Mouse (Mus musculus): ENCODE data around the gene Pus10.

Gene Pus10

DNA sequence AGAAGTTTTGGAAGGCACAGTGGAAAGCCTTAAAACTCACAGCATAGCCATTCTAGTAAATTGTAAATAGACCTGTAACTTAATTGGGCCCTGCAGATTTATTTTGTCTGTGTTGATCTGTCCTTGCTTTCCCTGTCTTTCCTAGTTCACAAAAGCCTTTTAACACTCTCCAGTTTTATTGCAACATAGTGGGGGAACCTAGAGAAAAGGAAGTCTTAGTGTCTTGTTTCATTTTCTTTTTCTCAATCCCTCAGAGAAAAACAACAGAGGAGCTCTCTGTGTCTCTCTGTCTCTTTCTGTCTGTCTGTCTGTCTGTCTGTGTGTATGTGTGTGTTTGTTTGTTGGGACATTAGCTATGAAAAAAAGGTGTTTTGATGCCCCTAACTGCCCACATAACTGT, 30.4 kb downstream of the Pus10 start:
- DNase-seq (ENCODE audit: low spot score) = no peak

DNA sequence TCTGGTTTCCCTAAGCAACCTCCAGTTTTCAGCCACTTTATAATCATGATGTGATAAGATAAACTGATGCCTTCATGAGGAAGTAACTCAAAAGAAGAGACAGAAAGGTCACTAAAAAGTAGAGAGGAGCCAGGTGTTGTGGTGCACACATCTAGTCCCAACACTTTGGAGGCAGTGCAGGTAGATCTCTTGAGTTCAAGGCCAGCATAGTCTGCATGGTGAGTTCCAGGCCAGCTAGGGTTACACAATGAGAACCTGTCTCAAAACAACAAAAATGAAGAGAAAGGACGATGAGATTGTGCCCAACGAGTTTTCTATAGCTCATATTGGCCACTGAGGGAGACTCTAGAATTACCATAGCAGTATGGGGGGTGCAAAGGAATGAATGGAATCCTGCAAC, 33.1 kb downstream of the Pus10 start:
- DNase-seq (ENCODE audit: low spot score) = no peak

DNA sequence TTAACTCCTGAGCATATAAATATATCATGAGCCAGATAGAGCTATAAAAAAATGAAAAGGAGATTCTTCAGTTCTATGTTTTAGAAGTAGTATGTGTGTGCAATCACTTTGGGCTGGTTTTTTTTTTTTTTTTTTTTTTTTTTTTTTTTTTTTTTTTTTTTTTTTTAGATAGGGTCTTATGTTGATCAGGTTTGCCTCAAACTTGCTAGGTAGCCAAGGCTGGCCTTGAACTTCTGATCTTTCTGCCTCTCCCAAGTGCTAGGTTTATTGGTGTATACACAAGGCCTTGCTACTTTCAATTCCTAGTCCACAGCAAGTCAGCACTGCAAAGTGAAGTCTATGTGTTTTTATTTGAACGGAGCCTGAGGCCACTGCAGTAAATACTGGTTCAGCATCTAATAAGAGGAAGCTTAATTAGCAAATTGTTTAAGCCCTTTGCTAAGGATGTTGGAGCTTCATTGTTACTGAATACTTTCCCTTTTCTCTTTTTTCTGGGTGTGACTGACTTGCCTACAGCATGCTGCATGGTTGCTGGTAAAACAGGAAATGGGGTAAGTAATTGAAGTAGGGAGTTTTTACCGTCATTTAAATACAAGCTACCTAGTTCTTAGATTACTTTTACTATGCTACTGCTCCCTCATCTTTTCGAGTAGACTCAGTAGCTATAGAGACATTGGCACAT, 34.1 kb downstream of the Pus10 start:
- no peak for DNase-seq (ENCODE audit: low spot score)

DNA sequence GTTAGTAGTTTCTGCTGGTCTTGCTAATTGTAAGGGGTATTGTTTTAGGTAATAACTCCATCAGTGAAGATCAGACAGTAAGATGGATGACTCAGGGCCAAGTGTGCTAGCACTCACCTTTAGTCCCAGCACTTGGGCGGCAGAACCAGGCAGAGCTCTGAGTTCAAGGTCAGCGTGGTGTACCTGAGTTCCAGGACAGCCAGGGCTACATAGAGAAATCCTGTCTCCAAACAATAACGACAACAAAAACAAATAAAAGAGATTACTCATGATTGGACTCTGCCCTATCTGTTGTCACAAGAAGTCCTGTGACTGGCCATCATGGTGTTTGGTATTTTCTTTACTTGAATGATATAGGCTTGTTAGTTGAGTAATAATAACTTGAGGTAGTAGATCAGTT, 36.4 kb downstream of the Pus10 start:
- DNase-seq (ENCODE audit: low spot score) = no peak

DNA sequence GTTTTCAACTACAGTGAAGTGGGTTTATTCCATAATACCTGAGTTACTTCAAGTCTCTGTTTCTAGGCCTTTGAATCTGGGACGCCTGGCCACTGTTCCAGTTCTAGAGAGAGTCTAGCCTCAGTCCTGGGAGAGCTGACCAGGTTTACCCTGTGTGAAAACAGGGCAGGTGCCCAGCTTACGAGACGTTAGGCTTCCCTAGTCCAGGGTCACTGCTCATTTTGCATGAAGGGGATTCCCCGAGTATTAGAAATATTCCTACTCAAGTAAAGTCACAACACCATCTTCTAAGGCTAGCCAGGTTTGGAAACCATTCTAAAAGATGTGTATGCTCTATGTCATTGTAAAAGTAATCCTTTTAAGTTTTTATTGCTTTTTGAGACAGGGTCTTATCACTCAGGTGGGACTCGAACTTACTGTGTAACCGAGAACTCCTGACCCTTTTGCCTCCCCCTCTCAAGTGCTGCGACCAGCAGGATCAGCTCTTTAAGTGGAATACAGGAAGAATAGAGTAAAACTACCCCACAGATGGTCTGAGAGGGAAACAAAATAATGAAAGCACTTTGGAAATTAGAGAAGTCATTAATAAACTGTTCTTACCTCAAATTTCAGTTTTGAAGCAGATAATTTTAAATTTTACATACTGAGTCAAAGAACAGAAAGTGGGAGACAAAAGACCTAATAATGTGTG, 39.3 kb downstream of the Pus10 start:
- DNase-seq (ENCODE audit: low spot score) = no peak

DNA sequence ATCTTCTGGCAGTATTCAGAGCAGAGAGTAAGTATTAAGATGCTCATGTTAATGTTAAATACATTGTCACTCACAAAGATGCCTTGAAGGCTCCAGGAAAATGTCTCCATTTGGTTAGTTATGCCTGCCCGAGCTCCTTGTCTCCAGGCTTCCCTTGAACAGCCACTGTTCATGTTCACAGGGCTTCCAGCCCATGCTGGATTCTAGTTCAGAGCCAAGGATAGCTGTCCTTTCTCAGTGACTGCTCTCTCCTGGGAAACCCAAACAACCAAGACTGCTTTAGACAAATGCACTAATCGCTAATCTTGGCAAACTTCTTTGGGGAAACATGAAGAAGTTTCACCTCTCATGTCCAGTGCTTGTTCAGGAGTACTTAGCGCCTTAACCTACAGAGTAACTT, 46.8 kb downstream of the Pus10 start:
- no peak for DNase-seq (ENCODE audit: low spot score)

DNA sequence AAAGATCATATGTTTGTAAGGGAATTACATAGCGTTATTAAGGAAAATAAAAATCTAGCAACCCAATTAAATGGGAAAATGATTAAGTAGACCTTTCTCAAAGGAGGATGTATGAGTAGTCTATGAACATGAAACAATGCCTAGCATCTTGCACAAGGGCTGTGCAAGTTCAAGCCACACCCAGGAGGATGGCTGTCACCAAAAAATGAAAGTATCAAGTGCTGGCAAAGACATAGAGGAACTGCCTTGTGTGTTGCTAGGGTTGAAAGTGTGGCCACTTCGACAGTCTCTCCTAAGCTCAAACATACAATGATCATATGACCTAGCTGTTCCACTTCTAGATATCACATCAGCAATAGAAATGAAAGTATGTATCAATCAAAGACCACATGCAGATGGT, 53.4 kb downstream of the Pus10 start:
- no peak for DNase-seq (ENCODE audit: low spot score)

DNA sequence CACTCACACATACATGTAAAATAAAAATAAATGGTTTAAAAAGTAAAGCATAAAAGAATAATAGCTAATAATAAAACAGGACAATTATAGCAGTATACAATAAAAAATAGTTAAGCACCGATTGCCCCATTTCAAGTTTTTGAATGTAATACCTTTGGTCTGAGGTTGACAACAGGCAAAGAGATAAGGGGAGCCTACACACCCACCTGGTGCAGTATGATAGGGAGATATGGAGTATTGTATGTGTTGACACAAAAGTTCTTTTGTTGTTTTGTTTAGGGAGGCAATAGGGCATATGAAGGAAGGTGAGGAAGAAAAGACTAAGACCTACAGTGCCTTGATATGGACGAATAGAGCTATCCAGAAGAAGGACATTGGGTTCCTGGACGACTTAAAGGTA, 54.4 kb downstream of the Pus10 start:
- no peak for DNase-seq (ENCODE audit: low spot score)

DNA sequence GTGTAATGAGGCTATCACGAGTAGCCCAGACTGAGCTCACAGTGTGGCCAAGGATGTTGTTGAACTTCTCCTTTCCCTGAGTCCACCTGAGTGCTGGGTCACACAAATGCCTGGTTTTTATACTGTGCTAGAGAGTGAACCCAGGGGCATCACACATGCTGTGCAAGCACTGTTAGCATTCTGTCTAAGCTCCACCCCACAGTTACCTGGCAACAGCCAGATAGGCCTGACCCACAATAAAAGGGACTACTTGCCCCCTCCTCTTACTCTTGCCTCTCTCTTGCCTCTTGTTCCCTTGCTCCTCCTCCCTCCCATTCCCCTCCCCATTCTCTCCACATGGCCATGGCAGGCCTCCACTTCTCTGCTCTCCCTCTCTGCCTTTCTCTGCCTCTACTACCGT, 56.9 kb downstream of the Pus10 start:
- DNase-seq (ENCODE audit: low spot score) = peak; percentile 19

DNA sequence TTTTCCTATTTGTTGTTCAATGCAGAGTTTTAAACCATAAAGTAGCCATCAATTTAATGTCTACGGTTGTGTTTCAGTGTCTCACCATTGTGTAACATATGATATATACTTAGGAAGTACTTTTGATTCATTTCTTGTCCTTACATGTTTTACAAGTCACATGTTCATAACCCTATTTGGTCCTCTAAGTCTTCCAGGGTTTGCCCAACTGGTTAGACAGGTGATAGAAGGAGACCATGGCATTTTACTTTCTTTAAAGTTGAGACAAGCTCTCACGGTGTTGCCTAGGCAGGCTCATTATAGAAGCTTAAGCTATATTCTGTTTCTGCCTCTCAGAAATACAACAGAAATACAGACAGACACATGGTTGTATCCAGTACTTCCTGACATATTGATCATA, 60.4 kb downstream of the Pus10 start:
- DNase-seq (ENCODE audit: low spot score) = no peak

DNA sequence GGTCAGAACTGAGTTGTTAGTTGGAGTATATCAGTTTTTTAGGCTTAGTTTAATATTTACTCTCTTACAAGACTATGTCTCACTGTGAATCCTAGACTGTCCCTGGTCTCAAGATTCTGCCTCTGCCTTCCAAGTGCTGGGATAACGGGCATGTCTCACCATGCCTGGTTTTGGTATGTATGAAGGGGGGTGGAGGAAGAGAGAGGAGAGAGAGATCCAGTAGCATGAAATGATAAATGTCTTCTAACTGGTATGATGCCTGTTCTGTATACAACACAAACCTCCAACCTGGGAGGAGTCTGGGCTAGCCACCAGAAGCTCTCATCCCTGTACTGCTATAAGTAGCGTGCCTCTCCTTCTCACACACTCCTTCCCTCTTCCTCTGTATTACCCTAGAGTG, 61.0 kb downstream of the Pus10 start:
- no peak for DNase-seq (ENCODE audit: low spot score)

DNA sequence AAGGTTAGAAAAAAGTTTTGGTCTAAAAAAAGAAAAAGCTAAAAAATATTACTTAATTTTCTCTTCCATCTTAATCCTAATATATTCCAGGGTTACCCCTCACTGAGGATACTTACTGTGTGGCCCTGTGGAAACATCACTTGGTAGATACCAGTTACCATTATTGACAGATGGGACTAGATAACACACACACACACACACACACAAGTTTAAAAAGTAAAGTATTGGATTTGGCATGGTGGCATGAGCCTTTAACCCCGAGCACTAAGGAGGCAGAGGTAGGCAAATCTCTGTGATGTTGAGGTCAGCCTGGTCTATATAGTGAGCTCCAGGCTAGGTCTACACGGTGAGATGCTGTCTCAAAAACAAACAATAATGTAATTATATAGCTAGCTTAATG, 62.7 kb downstream of the Pus10 start:
- no peak for DNase-seq (ENCODE audit: low spot score)

DNA sequence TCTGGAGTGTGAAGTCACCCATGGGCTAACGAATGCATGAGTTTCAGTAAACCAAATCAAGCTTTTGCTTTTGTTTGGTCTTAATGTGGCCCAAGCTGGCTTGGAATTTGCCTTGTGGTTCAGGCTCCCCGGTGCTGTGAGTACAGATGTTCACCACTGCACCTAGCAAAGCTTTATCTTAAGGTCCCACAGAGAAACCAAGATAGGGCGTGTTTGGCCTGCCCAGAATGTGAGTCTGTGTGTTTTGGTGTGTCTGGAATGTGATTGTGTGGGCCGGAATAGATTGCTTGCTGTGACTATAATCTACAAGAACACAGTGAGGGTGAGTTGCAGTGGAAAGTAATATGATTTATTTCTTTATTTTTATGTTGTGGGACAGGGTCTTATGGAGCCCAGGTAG, 64.6 kb downstream of the Pus10 start:
- no peak for DNase-seq (ENCODE audit: low spot score)

DNA sequence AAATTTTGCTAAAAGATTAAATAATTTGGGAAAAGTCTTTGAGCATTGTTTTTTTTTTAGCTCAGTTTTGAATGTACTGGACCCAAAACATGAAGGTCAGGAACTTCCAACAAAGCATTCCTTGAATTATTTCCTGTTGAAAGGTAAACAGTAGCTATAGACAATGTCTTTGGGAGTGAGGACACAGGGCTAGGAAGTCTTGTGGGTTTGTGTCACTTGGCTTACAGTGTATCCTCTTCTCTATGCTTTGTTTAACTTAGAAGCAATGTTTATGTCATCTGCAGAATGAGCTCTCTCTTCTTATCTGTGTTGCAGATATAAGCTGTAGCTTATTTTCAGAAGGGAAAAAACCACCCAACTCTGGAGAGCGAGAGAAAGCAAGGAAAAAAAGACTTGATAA, 67.4 kb downstream of the Pus10 start:
- DNase-seq (ENCODE audit: low spot score) = no peak

DNA sequence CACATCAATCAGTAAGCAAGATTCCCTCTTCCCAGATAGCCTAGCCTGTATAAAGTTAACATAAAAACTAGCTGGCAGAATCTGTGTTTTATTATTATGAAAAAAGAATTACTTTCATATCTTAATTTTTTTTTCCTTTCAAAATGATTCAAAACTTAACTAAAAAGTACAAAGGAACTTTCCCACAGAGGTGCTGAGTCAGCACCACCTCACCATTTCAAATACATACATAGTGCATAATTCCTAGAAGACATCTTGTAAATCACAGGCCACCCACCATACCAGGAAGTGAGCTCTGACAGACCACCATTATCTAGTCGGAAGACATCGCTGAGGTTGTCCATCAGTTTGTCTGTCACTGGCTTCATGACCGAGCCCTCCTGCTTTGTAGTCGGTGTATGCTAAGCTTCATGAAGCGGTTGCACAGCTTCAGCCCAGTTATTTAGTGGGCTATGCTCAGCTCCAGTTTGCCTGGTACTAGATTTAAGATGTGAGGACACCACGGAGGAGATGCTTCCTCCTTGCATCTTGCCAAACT, 69.3 kb downstream of the Pus10 start:
- DNase-seq (ENCODE audit: low spot score) = no peak

DNA sequence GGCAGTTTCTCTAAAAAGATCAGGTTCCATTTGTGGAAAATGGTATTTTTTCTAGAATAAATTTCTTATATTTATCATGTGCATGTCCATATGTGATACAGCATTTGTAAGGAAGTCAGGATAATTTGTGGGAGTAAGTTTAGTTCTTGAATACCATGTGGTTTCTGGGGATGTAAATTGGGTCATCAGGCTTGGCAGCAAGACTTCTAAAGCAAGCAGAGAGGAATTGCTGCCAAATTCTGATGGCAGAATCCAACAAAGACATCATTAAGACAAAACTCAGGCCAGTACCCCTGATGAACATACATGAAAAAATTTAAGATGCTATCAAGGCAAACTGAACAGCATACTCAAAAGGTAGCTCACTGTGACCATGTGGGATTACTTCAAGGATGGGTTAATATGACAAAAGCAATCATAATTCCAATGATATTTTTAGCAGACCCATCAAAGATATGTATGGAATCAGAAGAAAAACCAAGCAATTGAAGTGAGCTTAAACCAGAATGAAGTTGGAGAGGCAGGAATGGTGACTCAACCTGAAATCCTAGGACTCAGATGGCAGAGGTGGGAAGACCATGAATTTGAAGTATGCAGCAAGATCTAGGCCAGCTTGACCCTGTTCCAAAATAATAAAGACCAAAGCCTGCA, 70.5 kb downstream of the Pus10 start:
- DNase-seq (ENCODE audit: low spot score) = no peak

DNA sequence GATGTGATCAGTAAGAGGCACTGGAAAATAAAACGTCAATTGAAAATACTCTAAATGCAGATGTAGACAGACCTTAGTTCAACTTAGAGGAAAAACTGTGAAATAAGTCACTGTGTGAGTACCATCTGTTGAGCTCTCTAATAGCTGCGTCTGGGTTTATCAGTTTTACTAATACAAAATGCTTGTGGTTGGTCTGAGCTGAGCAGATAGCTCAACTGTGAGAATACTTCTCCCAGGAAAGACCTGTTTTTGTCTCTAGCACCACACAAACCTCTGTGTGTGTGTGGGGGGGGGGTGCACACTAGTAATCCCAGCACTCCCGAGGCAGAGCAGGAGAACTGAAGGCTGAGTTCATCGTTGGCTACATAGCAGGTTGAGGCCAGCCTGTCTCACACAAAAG, 75.4 kb downstream of the Pus10 start:
- DNase-seq (ENCODE audit: low spot score) = no peak

DNA sequence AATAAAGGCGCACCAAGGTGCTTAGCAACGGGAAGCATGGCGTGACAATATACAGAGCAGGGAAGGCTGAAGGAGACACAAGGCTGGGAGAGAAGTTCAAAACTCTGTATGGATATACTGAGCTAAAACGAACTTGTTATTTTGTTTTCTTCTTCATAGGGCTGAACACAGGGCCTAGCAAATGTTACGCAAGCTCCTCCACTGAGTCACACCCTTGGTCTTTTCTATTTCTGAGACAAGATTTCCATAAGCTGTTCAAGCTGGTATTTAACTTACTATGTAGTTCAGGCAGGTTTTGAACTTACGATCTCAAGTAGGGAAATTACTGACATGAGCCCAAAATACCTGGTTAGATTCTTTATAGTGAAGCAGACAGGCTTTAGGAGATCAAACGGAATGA, 75.9 kb downstream of the Pus10 start:
- DNase-seq (ENCODE audit: low spot score) = no peak

DNA sequence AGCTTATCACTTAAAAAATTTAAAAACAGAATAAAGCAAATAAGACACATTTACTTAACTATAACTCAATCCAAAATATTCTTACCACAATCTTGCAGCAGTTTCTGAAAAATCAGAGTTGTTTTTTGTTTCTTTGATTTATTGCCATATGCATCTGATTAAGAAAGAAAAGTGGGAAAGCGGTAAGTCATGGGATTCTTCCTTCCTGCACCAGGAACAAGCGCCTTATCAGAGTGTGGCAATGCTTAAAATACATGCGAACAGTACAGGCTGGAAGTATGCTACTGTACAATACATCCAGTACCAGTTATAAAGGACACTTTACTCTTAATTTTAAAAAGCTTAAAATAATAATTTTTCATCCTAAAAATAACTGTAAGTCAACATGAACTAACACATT, 78.9 kb downstream of the Pus10 start:
- DNase-seq (ENCODE audit: low spot score) = no peak

DNA sequence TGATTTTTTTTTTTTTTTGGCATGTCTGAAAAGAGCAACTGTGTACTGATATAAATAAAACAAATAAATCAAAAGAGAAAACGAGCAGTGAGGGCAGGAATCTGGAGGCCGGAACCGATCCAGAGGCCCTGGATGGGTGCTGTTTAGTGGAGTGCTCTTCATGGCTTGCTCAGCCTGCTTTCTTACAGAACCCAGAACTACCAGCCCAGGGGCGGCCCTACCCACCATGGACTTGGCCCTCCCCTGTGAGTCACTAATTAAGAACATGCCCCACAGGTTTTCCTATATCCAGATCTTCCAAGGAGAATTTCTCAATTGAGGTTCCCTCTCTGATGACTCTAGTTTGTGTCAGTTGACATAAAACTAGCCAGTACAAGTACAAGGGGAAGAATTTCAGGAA, 80.6 kb downstream of the Pus10 start:
- no peak for DNase-seq (ENCODE audit: low spot score)

DNA sequence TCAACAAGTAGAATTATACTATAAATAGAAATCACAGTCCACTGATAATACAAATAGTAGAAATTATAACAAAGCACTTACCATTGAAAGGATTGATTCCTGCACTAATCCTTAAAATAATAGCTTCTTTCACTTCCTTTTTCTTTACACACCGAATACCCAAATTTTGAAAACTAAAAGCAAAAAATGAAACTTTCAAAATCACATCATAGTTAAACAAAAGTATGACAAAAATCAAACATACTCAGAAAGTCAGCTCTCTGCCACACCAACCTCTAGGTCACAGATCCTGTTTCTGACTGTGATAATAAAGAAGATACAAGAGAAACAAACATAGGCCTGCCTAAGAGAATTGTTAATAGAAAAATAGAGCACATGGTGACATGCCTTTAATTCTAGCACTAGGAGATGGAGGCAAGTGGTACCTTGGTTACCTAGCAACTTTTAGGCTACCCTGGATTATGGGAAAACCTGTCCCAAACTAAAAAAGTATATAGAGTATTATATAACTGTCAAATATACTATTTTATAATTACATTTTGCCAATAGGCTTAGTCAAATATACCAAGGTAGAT, 87.7 kb downstream of the Pus10 start:
- no peak for DNase-seq (ENCODE audit: low spot score)

DNA sequence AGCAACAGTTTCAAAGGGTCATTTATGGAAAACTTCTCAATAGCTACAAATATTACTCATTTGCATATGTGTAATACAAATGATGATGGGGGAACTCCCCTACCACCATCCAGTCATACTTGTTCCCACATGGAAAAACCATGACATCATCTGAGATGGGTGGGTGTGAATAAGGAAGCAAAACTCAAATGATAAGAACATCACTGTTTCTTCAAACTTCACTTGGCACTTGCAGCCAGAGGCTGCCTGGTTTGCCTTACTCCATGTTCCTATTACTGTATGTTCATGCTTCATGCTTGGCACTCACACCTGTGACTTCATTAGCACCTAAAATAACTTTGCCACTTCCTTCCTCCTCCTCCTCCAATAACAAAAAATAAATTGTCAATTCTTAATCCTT, 88.9 kb downstream of the Pus10 start:
- DNase-seq (ENCODE audit: low spot score) = no peak

DNA sequence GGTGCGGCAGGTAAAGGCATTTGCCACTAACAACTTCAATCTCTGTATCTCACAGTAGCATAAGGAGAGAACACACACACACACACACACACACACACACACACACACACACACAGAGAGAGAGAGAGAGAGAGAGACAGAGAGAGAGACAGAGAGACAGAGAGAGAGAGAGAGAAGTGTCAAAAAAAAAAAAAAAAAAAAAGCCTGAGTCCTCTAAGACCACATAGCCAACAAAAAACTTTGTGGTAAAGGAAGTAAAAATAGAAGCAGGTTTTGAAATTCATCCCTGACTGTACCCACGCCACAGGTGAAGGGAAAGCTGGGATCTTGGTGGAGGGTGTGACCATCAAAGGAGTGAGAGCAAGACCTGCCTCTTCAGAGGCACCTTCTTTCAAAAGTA, 92.7 kb downstream of the Pus10 start:
- no peak for DNase-seq (ENCODE audit: low spot score)
